Mouse (Mus musculus) heart, embryonic 10.5 days (tissue): ENCODE data around the gene 4930519P11Rik. TPM values are rescaled to one million over a fixed set of nuclear protein-coding genes. Genes with fewer than 3 reads are reported as not detected.
A peak's percentile ranks its signal among the peaks of the same experiment; 100 is the strongest.

Source experiments
- DNase-seq: peaks from one replicate; pipeline ENCODE4 v3.0.0-alpha.2; 2017; ENCODE audit warnings: low spot score
- H3K27ac ChIP-seq: fragments of 300-500 bp; sonication (generic); 2 replicates; pipeline ENCODE4 v1.5.1; 2016; ENCODE audit warnings: mild to moderate bottlenecking
- H3K27me3 ChIP-seq: fragments of 300-500 bp; sonication (generic); 2 replicates; pipeline ENCODE4 v1.6.1; 2016; ENCODE audit warnings: mild to moderate bottlenecking; ENCODE audit not compliant: poor library complexity, insufficient read depth, severe bottlenecking
- H3K36me3 ChIP-seq: fragments of 300-500 bp; sonication (generic); 2 replicates; pipeline ENCODE4 v1.6.1; 2016; ENCODE audit warnings: mild to moderate bottlenecking, moderate library complexity
- H3K4me1 ChIP-seq: fragments of 300-500 bp; sonication (generic); 2 replicates; pipeline ENCODE4 v1.6.1; 2016; ENCODE audit warnings: mild to moderate bottlenecking
- H3K4me3 ChIP-seq: fragments of 300-500 bp; sonication (generic); 2 replicates; pipeline ENCODE4 v1.5.1; 2016; ENCODE audit warnings: mild to moderate bottlenecking, moderate library complexity
- H3K9me3 ChIP-seq: fragments of 300-500 bp; sonication (generic); 2 replicates; pipeline ENCODE4 v1.6.1; 2016; ENCODE audit warnings: mild to moderate bottlenecking, moderate library complexity
- WGBS: fragments of 180-500 bp; shearing (Covaris S2); methylation state at CpG from one replicate; pipeline ENCODE4 v1.1.7; 2016; 5-methylcytosine and 5-hydroxymethylcytosine counted together
- polyA plus RNA-seq: library from polyadenylated mRNA; unstranded; fragments of >200 nt; fragmentation: Nextera tagmentation; extraction: Ambion mirVana; gene quantifications from 2 replicates; pipeline ENCODE4 v1.2.1, GENCODE M21; 2016

The 4930519P11Rik gene
- polyA plus RNA-seq, 1 experiment from 2014 or later = 0.69 TPM

- no peak for DNase-seq
- H3K27me3 ChIP-seq = no peaks in the 10 kb centered on the region
- no peaks in the 10 kb centered on the region for H3K4me1 ChIP-seq
- H3K4me3 ChIP-seq = no peak overlapping the region
- H3K27ac ChIP-seq = no peak overlapping the region
- WGBS = 56% methylated on average over 6 of the region's 6 CpGs
- peaks cover 51% of the 10 kb centered on the region for H3K36me3 ChIP-seq
- 0 out of 2 replicates have a peak, but pooled peaks cover 5% of the 10 kb centered on the region for H3K9me3 ChIP-seq
Measured at GRCm38 (mm10) chr2:154642712-154643385, 29.6 kb upstream of the 4930519P11Rik start.

GRCm38 (mm10) chr2:154642005-154642459, 28.8 kb upstream of the 4930519P11Rik start:
- Histone ChIP-seq H3K4me3 (no peak overlapping the region), H3K27ac (no peak overlapping the region), H3K27me3 (no peaks in the 10 kb centered on the region), H3K4me1 (no peaks in the 10 kb centered on the region), H3K9me3 (0 out of 2 replicates have a peak, but pooled peaks cover 5% of the 10 kb centered on the region), H3K36me3 (peaks cover 58% of the 10 kb centered on the region)
- WGBS = 94% methylated on average over 9 of the region's 9 CpGs
- DNase-seq = no peak

- DNase-seq = no peak
- 0 out of 2 replicates have a peak, but pooled peaks cover 5% of the 10 kb centered on the region for H3K9me3 ChIP-seq
- H3K27ac ChIP-seq = 0 out of 2 replicates have a peak overlapping the region, but pooled peaks have one; percentile 7
- H3K4me3 ChIP-seq = no peak overlapping the region
- H3K27me3 ChIP-seq = no peaks in the 10 kb centered on the region
- H3K4me1 ChIP-seq = no peaks in the 10 kb centered on the region
- peaks cover 58% of the 10 kb centered on the region for H3K36me3 ChIP-seq
- WGBS = 78% methylated on average over 8 of the region's 8 CpGs
Measured at GRCm38 (mm10) chr2:154641176-154641575, 27.9 kb upstream of the 4930519P11Rik start.

GRCm38 (mm10) chr2:154639115-154639514, 25.9 kb upstream of the 4930519P11Rik start:
- H3K27ac ChIP-seq = no peak overlapping the region
- 85% methylated on average over 4 of the region's 4 CpGs for WGBS
- H3K36me3 ChIP-seq = peaks cover 51% of the 10 kb centered on the region
- H3K27me3 ChIP-seq = no peaks in the 10 kb centered on the region
- no peaks in the 10 kb centered on the region for H3K4me1 ChIP-seq
- 0 out of 2 replicates have a peak, but pooled peaks cover 5% of the 10 kb centered on the region for H3K9me3 ChIP-seq
- no peak overlapping the region for H3K4me3 ChIP-seq
- no peak for DNase-seq

GRCm38 (mm10) chr2:154638521-154638920, 25.3 kb upstream of the 4930519P11Rik start:
- no peaks in the 10 kb centered on the region for H3K27me3 ChIP-seq
- H3K9me3 ChIP-seq = 0 out of 2 replicates have a peak, but pooled peaks cover 5% of the 10 kb centered on the region
- peaks cover 48% of the 10 kb centered on the region for H3K36me3 ChIP-seq
- no peak overlapping the region for H3K27ac ChIP-seq
- DNase-seq = no peak
- no peaks in the 10 kb centered on the region for H3K4me1 ChIP-seq
- no peak overlapping the region for H3K4me3 ChIP-seq
- 90% methylated on average over 3 of the region's 3 CpGs for WGBS

GRCm38 (mm10) chr2:154635826-154636225, 22.6 kb upstream of the 4930519P11Rik start:
- peaks cover 44% of the 10 kb centered on the region for H3K36me3 ChIP-seq
- H3K27me3 ChIP-seq = no peaks in the 10 kb centered on the region
- 96% methylated on average over 2 of the region's 2 CpGs for WGBS
- no peak for DNase-seq
- H3K9me3 ChIP-seq = 0 out of 2 replicates have a peak, but pooled peaks cover 5% of the 10 kb centered on the region
- H3K4me3 ChIP-seq = no peak overlapping the region
- H3K27ac ChIP-seq = no peak overlapping the region
- H3K4me1 ChIP-seq = no peaks in the 10 kb centered on the region

GRCm38 (mm10) chr2:154633876-154634644, 20.8 kb upstream of the 4930519P11Rik start:
- H3K27ac ChIP-seq = peak overlapping the region; percentile 47; the same call in 1 of the 2 replicates
- DNase-seq = no peak
- 87% methylated on average over 9 of the region's 9 CpGs for WGBS
- H3K9me3 ChIP-seq = 0 out of 2 replicates have a peak, but pooled peaks cover 5% of the 10 kb centered on the region
- H3K4me1 ChIP-seq = no peaks in the 10 kb centered on the region
- no peak overlapping the region for H3K4me3 ChIP-seq
- no peaks in the 10 kb centered on the region for H3K27me3 ChIP-seq
- H3K36me3 ChIP-seq = peaks cover 48% of the 10 kb centered on the region

- Histone ChIP-seq H3K27me3 (no peaks in the 10 kb centered on the region), H3K4me1 (no peaks in the 10 kb centered on the region), H3K9me3 (0 out of 2 replicates have a peak, but pooled peaks cover 1% of the 10 kb centered on the region), H3K36me3 (peaks cover 47% of the 10 kb centered on the region), H3K27ac (peak overlapping the region; percentile 42; the same call in 1 of the 2 replicates), H3K4me3 (no peak overlapping the region)
- no peak for DNase-seq
- WGBS = 85% methylated on average over 5 of the region's 5 CpGs
Measured at GRCm38 (mm10) chr2:154633039-154633742, 20.0 kb upstream of the 4930519P11Rik start.

- Histone ChIP-seq H3K36me3 (peaks cover 43% of the 10 kb centered on the region), H3K9me3 (no peaks in the 10 kb centered on the region), H3K4me1 (no peaks in the 10 kb centered on the region), H3K27ac (peak overlapping the region; percentile 63), H3K27me3 (no peaks in the 10 kb centered on the region), H3K4me3 (no peak overlapping the region; the same call in 1 of the 2 replicates)
- 84% methylated on average over 16 of the region's 16 CpGs for WGBS
- no peak for DNase-seq
Measured at GRCm38 (mm10) chr2:154632203-154632780, 19.1 kb upstream of the 4930519P11Rik start.

- no peaks in the 10 kb centered on the region for H3K4me1 ChIP-seq
- peaks cover 44% of the 10 kb centered on the region for H3K36me3 ChIP-seq
- no peaks in the 10 kb centered on the region for H3K27me3 ChIP-seq
- DNase-seq = no peak
- 80% methylated on average over 5 of the region's 5 CpGs for WGBS
- no peak overlapping the region for H3K4me3 ChIP-seq
- H3K27ac ChIP-seq = no peak overlapping the region
- no peaks in the 10 kb centered on the region for H3K9me3 ChIP-seq
Measured at GRCm38 (mm10) chr2:154630531-154630930, 17.3 kb upstream of the 4930519P11Rik start.

- H3K4me3 ChIP-seq = no peak overlapping the region
- H3K27me3 ChIP-seq = no peaks in the 10 kb centered on the region
- peaks cover 3% of the 10 kb centered on the region; the same call in 1 of the 2 replicates for H3K4me1 ChIP-seq
- no peaks in the 10 kb centered on the region for H3K9me3 ChIP-seq
- H3K36me3 ChIP-seq = peaks cover 43% of the 10 kb centered on the region; the same call in 1 of the 2 replicates
- DNase-seq = no peak
- H3K27ac ChIP-seq = no peak overlapping the region
Measured at GRCm38 (mm10) chr2:154624137-154624536, 10.9 kb upstream of the 4930519P11Rik start.

- H3K27ac ChIP-seq = no peak overlapping the region
- 60% methylated on average over 5 of the region's 5 CpGs for WGBS
- H3K9me3 ChIP-seq = no peaks in the 10 kb centered on the region
Measured at GRCm38 (mm10) chr2:154621684-154622083, 8.4 kb upstream of the 4930519P11Rik start.

More at GRCm38 (mm10) chr2:154621684-154622083, 8.4 kb upstream of the 4930519P11Rik start:
- DNase-seq = no peak
- Histone ChIP-seq H3K4me1 (peaks cover 3% of the 10 kb centered on the region; the same call in 1 of the 2 replicates), H3K4me3 (no peak overlapping the region), H3K27me3 (no peaks in the 10 kb centered on the region), H3K36me3 (peaks cover 33% of the 10 kb centered on the region; the same call in 1 of the 2 replicates)
